Mouse (Mus musculus) kidney, adult 2 months (tissue): ENCODE results near the gene Plac1. TPM values are rescaled to one million over a fixed set of nuclear protein-coding genes. Genes with fewer than 3 reads are reported as not detected.

ENCODE experiments used
- DNase-seq: peaks from one replicate; pipeline ENCODE4 v3.0.0; 2021
- H3K27ac ChIP-seq: fragments of 200-500 bp; 2 replicates; pipeline ENCODE4 v1.5.1; 2012; ENCODE audit warnings: low read depth, low read length, control low read depth, inconsistent platforms; ENCODE audit not compliant: insufficient read depth
- H3K27me3 ChIP-seq: fragments of 200-500 bp; replicated peaks from 2 replicates; pipeline ENCODE4 v1.6.1; 2012; ENCODE audit warnings: mild to moderate bottlenecking, moderate library complexity, low read length, inconsistent platforms; ENCODE audit not compliant: control insufficient read depth, insufficient read depth
- H3K36me3 ChIP-seq: fragments of 200-500 bp; 2 replicates; pipeline ENCODE4 v1.6.1; 2012; ENCODE audit warnings: mild to moderate bottlenecking, moderate library complexity, low read length, inconsistent platforms; ENCODE audit not compliant: control insufficient read depth, insufficient read depth
- H3K4me1 ChIP-seq: fragments of 200-500 bp; 2 replicates; pipeline ENCODE4 v1.6.1; 2011; ENCODE audit warnings: low read length; ENCODE audit not compliant: control insufficient read depth, insufficient read depth
- H3K4me3 ChIP-seq: fragments of 200-500 bp; 2 replicates; pipeline ENCODE4 v1.5.1; 2011; ENCODE audit warnings: mild to moderate bottlenecking, low read depth, low read length, control low read depth; ENCODE audit not compliant: insufficient read depth
- CTCF ChIP-seq: fragments of 200-500 bp; conservative IDR thresholded peaks from 2 replicates; pipeline ENCODE4 v1.5.1; 2011; ENCODE audit warnings: low read depth, mild to moderate bottlenecking, control low read depth, low read length, moderate library complexity, mixed read lengths; ENCODE audit not compliant: insufficient read depth, insufficient read length
- POLR2A ChIP-seq: fragments of 200-500 bp; IDR thresholded peaks from one replicate; pipeline ENCODE4 v1.6.1; 2011; ENCODE audit warnings: low read depth, low read length, control low read depth
- WGBS: fragments of 180-500 bp; shearing (Covaris S2); methylation state at CpG from one replicate; pipeline ENCODE4 v1.1.7; 2018; 5-methylcytosine and 5-hydroxymethylcytosine counted together
- polyA plus RNA-seq: library from polyadenylated mRNA; depleted of rRNA; stranded (reverse); fragments of >200 nt; gene quantifications from 2 replicates; pipeline ENCODE4 v1.2.3, GENCODE M21; 2012

The Plac1 gene
- polyA plus RNA-seq, 1 experiment: not detected

DNA sequence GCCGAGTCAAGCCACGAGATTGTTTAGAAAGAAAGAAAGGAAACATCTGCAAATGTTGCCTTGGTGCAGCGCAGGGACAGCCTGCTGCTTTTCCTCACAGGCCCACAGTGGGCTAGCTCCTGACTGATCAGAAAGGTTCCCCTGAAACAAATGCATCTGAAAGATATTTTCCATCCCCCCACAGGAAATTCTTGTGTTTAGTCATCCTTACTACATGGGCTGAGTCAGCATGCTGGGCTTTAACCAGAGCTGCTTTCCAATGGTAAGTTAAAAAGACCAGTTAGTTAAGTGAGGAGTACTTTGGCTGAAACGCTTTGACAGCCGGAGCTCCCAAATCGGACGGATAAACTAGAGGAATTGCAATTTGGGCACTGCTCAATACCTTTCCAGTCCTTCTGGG is 124.9 kb downstream of the Plac1 start:
- Histone ChIP-seq H3K27ac (no peak overlapping the region), H3K4me1 (0 out of 2 replicates have a peak, but pooled peaks cover 2% of the 10 kb centered on the region), H3K36me3 (no peaks in the 10 kb centered on the region), H3K4me3 (no peak overlapping the region), H3K27me3 (no peaks in the 10 kb centered on the region)
- TF ChIP-seq CTCF (no peak), POLR2A (no peak)
- DNase-seq: no peak
- WGBS: 53% methylated on average over 7 of the region's 7 CpGs

DNA sequence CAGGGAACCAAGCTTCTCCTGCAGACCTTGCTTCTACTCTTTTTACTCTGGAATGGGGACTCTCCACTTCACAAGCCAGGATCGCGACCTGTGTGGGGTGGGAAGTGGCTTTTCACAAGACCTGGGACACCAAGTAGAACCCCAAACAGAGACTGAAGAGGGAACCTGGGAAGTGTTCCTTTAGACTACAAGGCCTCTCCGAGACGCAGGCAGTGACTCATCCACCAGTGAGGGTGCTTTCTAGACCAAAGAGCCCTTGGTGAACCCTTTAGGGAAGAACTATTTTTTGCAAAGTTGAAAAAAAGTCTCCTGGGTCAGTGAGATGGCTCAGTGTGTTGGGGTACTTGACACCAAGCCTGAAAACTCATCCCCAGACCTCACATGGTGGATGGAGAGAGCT is 129.8 kb downstream of the Plac1 start:
- Histone ChIP-seq H3K4me3 (no peak overlapping the region), H3K27ac (no peak overlapping the region), H3K36me3 (no peaks in the 10 kb centered on the region), H3K27me3 (no peaks in the 10 kb centered on the region), H3K4me1 (no peaks in the 10 kb centered on the region)
- no peak for TF ChIP-seq CTCF
- no peak for TF ChIP-seq POLR2A
- WGBS: 95% methylated on average over 4 of the region's 4 CpGs
- DNase-seq: no peak

- Histone ChIP-seq H3K27me3 (no peaks in the 10 kb centered on the region), H3K4me3 (no peak overlapping the region), H3K36me3 (no peaks in the 10 kb centered on the region), H3K27ac (no peak overlapping the region), H3K4me1 (no peaks in the 10 kb centered on the region)
- no peak for DNase-seq
- TF ChIP-seq CTCF (no peak), POLR2A (no peak)
- WGBS: 71% methylated on average over 2 of the region's 2 CpGs
These were observed 132.8 kb downstream of the Plac1 start for GRCm38 (mm10) chrX:53107127-53107526.

DNA sequence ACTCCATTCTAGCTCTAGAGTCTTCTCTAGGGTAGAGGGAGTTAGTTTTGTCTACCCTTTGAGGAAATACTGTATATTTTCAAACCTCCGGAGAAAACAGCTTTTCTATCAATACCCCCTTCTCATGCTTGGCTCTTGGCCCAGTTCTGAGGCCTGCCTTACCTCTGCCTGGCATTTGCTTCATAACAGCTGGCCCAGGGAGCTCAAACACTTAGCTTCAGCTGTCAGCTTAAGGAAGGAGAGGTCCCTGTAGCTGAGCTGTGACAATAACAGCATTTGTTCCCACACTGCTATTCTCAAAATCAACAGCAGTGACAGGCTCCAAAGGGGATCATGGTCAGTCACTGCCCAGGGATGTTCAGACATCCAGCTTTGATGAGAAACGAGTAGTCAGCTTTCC is 138.7 kb downstream of the Plac1 start:
- 81% methylated on average over 2 of the region's 2 CpGs for WGBS

DNA sequence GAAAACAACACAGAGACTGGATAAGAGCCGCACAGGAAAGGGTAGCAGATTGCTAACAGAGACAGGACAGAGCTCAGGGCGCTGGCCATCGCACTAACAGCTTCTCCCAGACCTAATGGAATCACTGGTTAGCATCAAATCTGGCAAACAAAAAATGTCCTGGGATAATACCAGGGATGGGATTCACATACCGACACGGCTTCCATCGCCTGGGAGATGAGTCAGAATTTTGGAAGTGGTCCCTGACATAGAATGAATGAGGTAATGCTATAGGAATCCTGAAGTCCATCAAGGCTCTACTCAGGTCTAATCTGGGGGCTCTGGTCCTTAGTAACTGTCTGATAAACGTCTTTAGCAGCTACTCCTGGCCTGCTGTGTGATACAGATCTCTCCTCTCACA is 140.0 kb downstream of the Plac1 start:
- H3K36me3 ChIP-seq: no peaks in the 10 kb centered on the region
- no peak for DNase-seq
- H3K4me1 ChIP-seq: no peaks in the 10 kb centered on the region
- H3K27me3 ChIP-seq: no peaks in the 10 kb centered on the region
- TF ChIP-seq POLR2A: no peak
- TF ChIP-seq CTCF: no peak
- no peak overlapping the region for H3K27ac ChIP-seq
- WGBS: 71% methylated on average over 7 of the region's 7 CpGs
- no peak overlapping the region for H3K4me3 ChIP-seq

More for the DNA sequence above, 138.7 kb downstream of the Plac1 start:
- TF ChIP-seq POLR2A (no peak), CTCF (no peak)
- Histone ChIP-seq H3K4me1 (no peaks in the 10 kb centered on the region), H3K36me3 (no peaks in the 10 kb centered on the region), H3K4me3 (no peak overlapping the region), H3K27me3 (no peaks in the 10 kb centered on the region), H3K27ac (no peak overlapping the region)
- no peak for DNase-seq

- H3K36me3 ChIP-seq: no peaks in the 10 kb centered on the region
- H3K27ac ChIP-seq: no peak overlapping the region
- TF ChIP-seq CTCF (no peak), POLR2A (no peak)
- WGBS: 81% methylated on average over 3 of the region's 3 CpGs
- H3K4me3 ChIP-seq: no peak overlapping the region
- H3K4me1 ChIP-seq: no peaks in the 10 kb centered on the region
- no peaks in the 10 kb centered on the region for H3K27me3 ChIP-seq
- no peak for DNase-seq
These were observed 140.6 kb downstream of the Plac1 start for GRCm38 (mm10) chrX:53099266-53099665.

DNA sequence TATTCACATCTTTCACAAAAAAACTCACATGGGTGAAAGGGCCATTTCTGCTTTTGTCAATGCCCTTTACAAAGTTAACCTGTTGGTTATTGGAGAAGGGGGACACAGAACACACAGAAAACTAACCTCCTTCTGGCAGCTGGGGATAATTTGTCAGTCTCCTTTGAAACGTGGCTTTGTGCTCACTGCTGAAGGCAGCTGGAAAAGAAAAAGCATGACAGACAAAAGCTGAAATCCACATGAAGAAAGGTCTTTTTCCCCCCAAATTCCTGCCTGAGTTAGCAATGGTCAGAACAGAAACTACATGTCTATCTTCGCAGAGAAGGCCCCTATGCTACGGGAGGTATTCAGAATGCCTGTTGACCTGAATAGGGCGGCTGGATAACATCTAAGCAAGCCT is 141.6 kb downstream of the Plac1 start:
- TF ChIP-seq CTCF: no peak
- TF ChIP-seq POLR2A: no peak
- H3K27ac ChIP-seq: no peak overlapping the region
- no peak overlapping the region for H3K4me3 ChIP-seq
- no peaks in the 10 kb centered on the region for H3K4me1 ChIP-seq
- 85% methylated on average over 4 of the region's 4 CpGs for WGBS
- DNase-seq: no peak
- no peaks in the 10 kb centered on the region for H3K27me3 ChIP-seq
- H3K36me3 ChIP-seq: no peaks in the 10 kb centered on the region

DNA sequence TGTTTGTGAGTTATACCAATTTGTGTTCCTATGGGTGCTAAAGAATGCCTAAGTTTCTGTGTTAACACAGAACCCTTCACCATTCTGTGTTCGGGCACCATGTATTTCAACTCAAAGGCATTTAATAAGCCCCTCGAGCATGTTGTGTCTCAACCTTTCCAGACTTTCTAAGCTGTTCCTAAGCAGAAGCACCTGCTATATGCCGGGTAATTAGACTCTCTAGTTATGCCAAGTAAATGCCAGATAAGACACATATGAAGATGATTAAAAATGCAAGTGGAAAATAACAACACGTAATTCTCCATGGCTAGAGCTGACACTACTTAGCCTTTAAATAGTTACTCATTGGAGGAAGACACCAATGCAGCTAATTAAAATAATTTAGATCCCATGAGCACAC is 142.1 kb downstream of the Plac1 start:
- TF ChIP-seq POLR2A (no peak), CTCF (no peak)
- Histone ChIP-seq H3K27ac (no peak overlapping the region), H3K27me3 (no peaks in the 10 kb centered on the region), H3K4me3 (no peak overlapping the region), H3K4me1 (no peaks in the 10 kb centered on the region), H3K36me3 (no peaks in the 10 kb centered on the region)
- no peak for DNase-seq
- WGBS: 75% methylated on average over 4 of the region's 4 CpGs
